Mouse (Mus musculus): ENCODE data around the gene Nudt3. TPM values are rescaled to one million over a fixed set of nuclear protein-coding genes. Genes with fewer than 3 reads are reported as not detected.

Gene Nudt3
- total RNA-seq, 2 experiments from 2014 or later, result 550 to 603 TPM

DNA sequence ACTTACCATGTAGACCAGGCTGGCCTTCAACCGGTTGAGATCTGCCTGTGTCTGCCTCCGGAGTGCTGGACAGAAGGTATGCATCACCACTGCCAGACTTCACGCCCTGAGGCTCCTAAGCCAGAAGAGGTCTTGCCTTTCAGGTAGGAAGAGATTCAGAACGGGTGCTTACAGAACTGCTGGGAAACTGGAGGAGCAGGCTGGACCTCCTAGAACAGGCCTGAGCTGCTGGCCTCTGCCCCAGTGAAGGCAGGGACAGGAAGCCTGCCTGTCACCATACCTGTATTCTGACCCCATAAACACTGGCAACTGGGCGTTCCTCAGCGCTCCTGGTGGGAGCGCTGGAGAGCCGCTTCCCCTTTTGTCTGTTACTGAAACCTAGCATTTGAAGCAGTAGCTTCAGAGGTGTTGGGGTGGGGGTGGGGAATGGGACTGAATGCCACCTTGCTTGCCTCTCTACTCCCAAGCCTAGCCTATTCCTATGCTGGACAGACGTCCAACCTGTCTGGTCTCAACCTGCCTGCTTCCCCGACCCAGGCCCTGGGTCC, 71.8 kb downstream of the Nudt3 start:
- no peak for DNase-seq (ENCODE audit: extremely low spot score in 1 of 2, low spot score in 2 of 2)
- Histone ChIP-seq H3K27ac (no peak overlapping the region), H3K4me3 (no peak overlapping the region)
- intact Hi-C loops (cut with DNase I), result loop anchor here (5.0 kb wide), 1 partner anchor 211 kb away; no protein-coding TSS in a partner anchor
- TF ChIP-seq CTCF (IDR thresholded peaks at IDR 0.05), result no peak

DNA sequence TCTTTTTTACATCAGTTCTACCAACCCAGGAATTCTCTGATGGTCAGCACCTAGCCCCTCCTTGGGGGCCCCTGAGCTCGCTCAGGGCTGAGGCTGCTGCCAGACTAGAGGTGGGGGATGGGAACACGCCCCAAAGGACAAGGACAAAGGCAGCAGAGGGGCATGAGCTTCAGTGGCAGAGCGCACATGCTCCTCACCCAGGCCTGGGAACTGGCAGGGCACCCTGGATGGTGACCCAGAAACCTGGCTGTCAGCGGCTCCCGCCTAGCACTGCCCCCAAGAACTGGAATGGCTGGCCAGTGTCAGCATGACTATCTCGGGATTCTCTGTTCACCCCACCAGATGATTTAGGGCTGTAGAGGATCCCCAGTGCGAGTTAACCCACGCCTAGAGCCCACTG, 74.1 kb downstream of the Nudt3 start:
- intact Hi-C loops (cut with DNase I), result no loop called here
- TF ChIP-seq CTCF (IDR thresholded peaks at IDR 0.05), result no peak
- Histone ChIP-seq H3K27ac (no peak overlapping the region), H3K4me3 (no peak overlapping the region)
- no peak for DNase-seq (ENCODE audit: extremely low spot score in 1 of 2, low spot score in 2 of 2)

DNA sequence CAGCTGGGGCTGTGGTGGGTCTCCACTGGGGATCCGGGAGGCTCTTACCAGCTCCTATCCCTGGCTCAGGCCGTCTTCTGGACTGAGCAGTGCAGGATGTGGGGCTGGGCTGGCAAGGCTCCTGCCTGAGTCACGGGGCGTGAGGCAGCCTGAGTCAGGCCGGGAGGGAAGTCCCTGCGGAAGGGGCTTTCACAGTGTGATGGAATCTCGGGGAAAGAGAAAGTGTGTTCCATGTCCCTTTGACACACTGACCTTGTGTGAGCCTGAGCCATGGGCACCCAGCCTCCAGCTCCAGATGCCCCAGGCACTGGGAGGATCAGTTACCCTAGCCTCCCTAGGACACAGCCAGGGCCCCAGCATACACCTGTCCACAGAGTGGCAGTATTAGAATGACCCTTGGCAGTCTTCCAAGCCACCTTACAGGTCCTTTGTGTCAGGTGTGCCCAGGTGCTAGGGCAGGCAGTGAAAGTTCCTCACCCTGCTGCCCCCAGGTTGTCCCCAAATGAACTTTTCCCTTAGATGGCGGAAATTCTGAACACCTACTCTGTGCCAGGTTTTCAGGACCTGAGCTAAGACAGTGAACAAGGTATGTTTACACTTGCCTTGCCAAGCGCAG, 75.9 kb downstream of the Nudt3 start:
- TF ChIP-seq CTCF (IDR thresholded peaks at IDR 0.05), result no peak
- H3K4me3 ChIP-seq, result no peak overlapping the region
- no peak for DNase-seq (ENCODE audit: extremely low spot score in 1 of 2, low spot score in 2 of 2)
- H3K27ac ChIP-seq, result no peak overlapping the region
- intact Hi-C loops (cut with DNase I), result no loop called here

- DNase-seq (ENCODE audit: extremely low spot score in 1 of 2, low spot score in 2 of 2), result no peak
- Histone ChIP-seq H3K27ac (no peak overlapping the region), H3K4me3 (no peak overlapping the region)
- intact Hi-C loops (cut with DNase I), result no loop called here
- no peak for TF ChIP-seq CTCF (IDR thresholded peaks at IDR 0.05)
These were observed 76.7 kb downstream of the Nudt3 start for GRCm38 (mm10) chr17:27546574-27547085.

GRCm38 (mm10) chr17:27545991-27546390, 77.3 kb downstream of the Nudt3 start:
- no peak for TF ChIP-seq CTCF (IDR thresholded peaks at IDR 0.05)
- H3K27ac ChIP-seq, result no peak overlapping the region
- no peak for DNase-seq (ENCODE audit: extremely low spot score in 1 of 2, low spot score in 2 of 2)
- H3K4me3 ChIP-seq, result no peak overlapping the region
- intact Hi-C loops (cut with DNase I), result no loop called here

DNA sequence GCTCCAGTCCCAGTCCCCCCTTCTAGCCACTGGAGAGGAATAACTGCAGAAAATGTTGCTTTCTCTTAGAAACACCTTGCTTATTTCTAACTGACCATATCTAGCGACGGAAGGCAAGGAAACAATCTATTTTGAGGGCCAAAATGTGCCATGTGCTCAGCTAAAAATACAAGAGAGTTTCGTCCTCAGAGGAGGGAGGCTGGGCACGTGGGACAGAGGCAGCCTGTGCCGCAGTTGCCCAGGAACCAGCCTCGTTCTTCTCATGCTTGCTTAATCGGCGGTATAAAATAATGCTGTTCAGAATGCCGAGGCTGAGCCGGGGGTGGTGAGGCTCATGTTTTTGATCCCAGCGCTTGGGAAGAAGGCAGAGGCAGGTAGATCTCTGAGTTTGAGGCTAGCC, 78.7 kb downstream of the Nudt3 start:
- peak in 1 of 2 experiments; percentile 49 for DNase-seq (ENCODE audit: extremely low spot score in 1 of 2, low spot score in 2 of 2)
- Histone ChIP-seq H3K4me3 (no peak overlapping the region), H3K27ac (no peak overlapping the region)
- intact Hi-C loops (cut with DNase I), result no loop called here
- TF ChIP-seq CTCF (IDR thresholded peaks at IDR 0.05), result no peak

- no peak overlapping the region for H3K4me3 ChIP-seq
- intact Hi-C loops (cut with DNase I), result no loop called here
- no peak overlapping the region for H3K27ac ChIP-seq
- DNase-seq (ENCODE audit: extremely low spot score in 1 of 2, low spot score in 2 of 2), result no peak
- TF ChIP-seq CTCF (IDR thresholded peaks at IDR 0.05), result no peak
These were observed 81.3 kb downstream of the Nudt3 start for GRCm38 (mm10) chr17:27541984-27542383.

- intact Hi-C loops (cut with DNase I), result no loop called here
- DNase-seq (ENCODE audit: extremely low spot score in 1 of 2, low spot score in 2 of 2), result no peak
- Histone ChIP-seq H3K27ac (no peak overlapping the region), H3K4me3 (no peak overlapping the region)
- no peak for TF ChIP-seq CTCF (IDR thresholded peaks at IDR 0.05)
These were observed 82.0 kb downstream of the Nudt3 start for GRCm38 (mm10) chr17:27541261-27541660.

DNA sequence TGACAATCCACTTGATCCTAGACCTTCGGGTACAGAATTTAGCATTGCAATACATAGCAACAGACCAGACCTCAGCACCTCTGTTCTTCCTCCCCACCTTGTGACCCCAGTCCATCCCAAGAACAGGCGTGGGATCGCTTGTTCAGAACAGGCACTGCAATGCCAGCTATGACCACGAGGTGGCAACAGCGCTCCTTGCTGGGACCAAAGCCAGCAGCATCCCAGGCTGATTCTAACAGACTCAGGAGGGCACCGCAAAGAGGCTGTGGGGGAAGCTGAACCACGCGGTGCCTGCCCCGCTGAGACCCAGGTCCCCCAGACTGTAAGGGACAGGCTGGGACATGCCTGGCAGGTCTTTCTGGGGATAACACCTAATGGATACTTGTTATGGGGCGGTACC, 88.6 kb downstream of the Nudt3 start:
- DNase-seq (ENCODE audit: extremely low spot score in 1 of 2, low spot score in 2 of 2), result peak; percentile 84 to 94
- no peak; the same call in none of the 2 replicates for TF ChIP-seq CTCF (IDR thresholded peaks at IDR 0.05)
- intact Hi-C loops (cut with DNase I), result loop anchor here (2.0 to 5.0 kb wide), 2 partner anchors 30 to 228 kb away; partner anchors contain the start of gene AI413582
- no peak overlapping the region for H3K27ac ChIP-seq
- H3K4me3 ChIP-seq, result no peak overlapping the region

DNA sequence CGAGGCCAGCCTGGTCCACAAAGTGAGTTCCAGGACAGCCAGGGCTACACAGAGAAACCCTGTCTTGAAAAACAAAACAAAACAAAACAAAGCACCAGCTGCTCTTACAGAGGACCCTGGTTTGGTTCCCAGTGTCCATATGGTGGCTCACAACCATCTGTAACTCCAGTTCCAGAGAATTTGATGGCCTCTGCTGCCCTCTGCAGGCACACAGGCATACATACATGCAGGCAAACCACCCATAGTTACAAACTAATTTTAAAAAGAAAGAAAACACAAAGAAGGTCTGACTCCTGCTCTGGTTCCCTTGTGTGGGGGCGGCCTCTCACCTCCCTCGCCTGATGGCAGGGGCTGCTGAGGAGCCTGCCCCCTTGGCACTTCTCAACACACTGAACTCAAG, 89.9 kb downstream of the Nudt3 start:
- peak; percentile 9; the same call in 1 of the 2 replicates for TF ChIP-seq CTCF (IDR thresholded peaks at IDR 0.05)
- intact Hi-C loops (cut with DNase I), result no loop called here
- Histone ChIP-seq H3K27ac (no peak overlapping the region), H3K4me3 (no peak overlapping the region)
- no peak for DNase-seq (ENCODE audit: extremely low spot score in 1 of 2, low spot score in 2 of 2)

DNA sequence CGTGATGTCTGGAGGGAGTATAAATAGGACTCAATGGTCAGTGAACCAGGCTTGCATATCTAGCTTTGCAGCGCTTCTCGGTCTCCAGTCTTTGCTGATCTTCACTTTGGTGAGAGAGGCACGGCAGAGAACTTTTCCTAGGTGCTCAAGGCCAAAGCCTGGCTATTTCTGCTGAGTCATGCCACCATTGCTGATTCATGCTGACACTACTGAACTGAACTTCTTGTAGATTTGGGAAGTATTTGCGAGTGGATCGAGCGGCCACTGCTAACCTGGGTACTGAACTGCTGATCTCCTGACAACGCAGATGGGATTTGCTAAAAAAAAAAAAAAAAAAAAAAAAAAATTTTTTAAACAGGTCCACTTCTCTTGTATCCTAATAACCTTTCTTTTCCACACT, 91.2 kb downstream of the Nudt3 start:
- no peak for TF ChIP-seq CTCF (IDR thresholded peaks at IDR 0.05)
- intact Hi-C loops (cut with DNase I), result no loop called here
- Histone ChIP-seq H3K4me3 (no peak overlapping the region), H3K27ac (no peak overlapping the region)
- no peak for DNase-seq (ENCODE audit: extremely low spot score in 1 of 2, low spot score in 2 of 2)

Other genes with a start within 250 kb of the Nudt3 start
- gene Grm4, start 102.1 kb downstream of the Nudt3 start, total RNA-seq (2021), result 10 to 100 TPM; 19.9 to 29.7 TPM
- gene Hmga1, start 67.0 kb downstream of the Nudt3 start, total RNA-seq (2021), result 10 to 100 TPM; 55.2 to 55.7 TPM
- 10 to 100 TPM; 86.7 to 93.8 TPM for gene AI413582, start 57.7 kb downstream of the Nudt3 start, total RNA-seq (2021)
- gene RPS10-NUDT3, start 11.7 kb upstream of the Nudt3 start, total RNA-seq (2021), result 1 to 10 TPM in 1 of 2 experiments, not detected in 1; 2.0 TPM
- 100 to 1,000 TPM; 444 to 464 TPM for gene Rps10, start 13.2 kb upstream of the Nudt3 start, total RNA-seq (2021)
- 100 to 1,000 TPM; 436 to 459 TPM for gene Pacsin1, start 32.0 kb upstream of the Nudt3 start, total RNA-seq (2021)
- under 1 TPM in 1 of 2 experiments, not detected in 1; 0.48 TPM for gene Spdef, start 105.5 kb upstream of the Nudt3 start, total RNA-seq (2021)
- 100 to 1,000 TPM; 219 to 228 TPM for gene D17Wsu92e, start 197.2 kb upstream of the Nudt3 start, total RNA-seq (2021)
- 10 to 100 TPM; 43.4 to 49.8 TPM for gene Snrpc, start 214.7 kb upstream of the Nudt3 start, total RNA-seq (2021)
- gene Uhrf1bp1, start 232.9 kb upstream of the Nudt3 start, total RNA-seq (2021), result 10 to 100 TPM; 20.3 to 20.8 TPM

All from left cerebral cortex, adult 2 months (tissue).